Mouse (Mus musculus) midbrain, embryonic 11.5 days (tissue): ENCODE data around the gene Adam19. TPM values are rescaled to one million over a fixed set of nuclear protein-coding genes. Genes with fewer than 3 reads are reported as not detected.
A peak's percentile ranks its signal among the peaks of the same experiment; 100 is the strongest.

ENCODE experiments used
- ATAC-seq: fragments of 200-750 bp; cut with Nextera tagmentation; 2 replicates; pipeline ENCODE4 v1.8.0; 2017; ENCODE audit warnings: moderate TSS enrichment, moderate library complexity; ENCODE audit not compliant: low FRiP score
- DNase-seq: peaks from one replicate; pipeline ENCODE4 v3.0.0; 2015; ENCODE audit warnings: low spot score; ENCODE audit errors: missing footprints
- H3K27ac ChIP-seq: fragments of 300-500 bp; sonication (generic); 2 replicates; pipeline ENCODE4 v1.5.1; 2014; ENCODE audit warnings: low read depth, low read length
- H3K27me3 ChIP-seq: fragments of 300-500 bp; sonication (generic); 2 replicates; pipeline ENCODE4 v1.6.1; 2014; ENCODE audit warnings: mild to moderate bottlenecking, low read length, moderate library complexity, mixed read lengths; ENCODE audit not compliant: control insufficient read depth, insufficient read depth
- H3K36me3 ChIP-seq: fragments of 300-500 bp; sonication (generic); 2 replicates; pipeline ENCODE4 v1.6.1; 2014; ENCODE audit warnings: mild to moderate bottlenecking, low read length, moderate library complexity, mixed read lengths; ENCODE audit not compliant: control insufficient read depth, insufficient read depth
- H3K4me1 ChIP-seq: fragments of 300-500 bp; sonication (generic); 2 replicates; pipeline ENCODE4 v1.6.1; 2014; ENCODE audit warnings: low read length; ENCODE audit not compliant: control insufficient read depth, insufficient read depth
- H3K4me2 ChIP-seq: fragments of 300-500 bp; sonication (generic); 2 replicates; pipeline ENCODE4 v1.6.1; 2014; ENCODE audit warnings: mild to moderate bottlenecking, moderate library complexity
- H3K4me3 ChIP-seq: fragments of 300-500 bp; sonication (generic); 2 replicates; pipeline ENCODE4 v1.5.1; 2014; ENCODE audit warnings: low read depth, low read length
- H3K9ac ChIP-seq: fragments of 300-500 bp; sonication (generic); 2 replicates; pipeline ENCODE4 v1.6.1; 2014; ENCODE audit warnings: low read length
- H3K9me3 ChIP-seq: fragments of 300-500 bp; sonication (generic); 2 replicates; pipeline ENCODE4 v1.6.1; 2016; ENCODE audit warnings: low read length; ENCODE audit not compliant: control insufficient read depth
- WGBS: fragments of 180-500 bp; shearing (Covaris S2); extraction: QIAGEN DNeasy Blood & Tissue Kit; methylation state at CpG from one replicate; pipeline ENCODE4 v1.1.7; 2014; 5-methylcytosine and 5-hydroxymethylcytosine counted together
- polyA plus RNA-seq: library from polyadenylated mRNA; unstranded; fragments of >200 nt; fragmentation: Nextera tagmentation; extraction: Ambion mirVana; gene quantifications from 2 replicates; pipeline ENCODE4 v1.2.1, GENCODE M21; 2014

The Adam19 gene
- polyA plus RNA-seq: 6.1 and 6.6 TPM in 2 replicates

DNA sequence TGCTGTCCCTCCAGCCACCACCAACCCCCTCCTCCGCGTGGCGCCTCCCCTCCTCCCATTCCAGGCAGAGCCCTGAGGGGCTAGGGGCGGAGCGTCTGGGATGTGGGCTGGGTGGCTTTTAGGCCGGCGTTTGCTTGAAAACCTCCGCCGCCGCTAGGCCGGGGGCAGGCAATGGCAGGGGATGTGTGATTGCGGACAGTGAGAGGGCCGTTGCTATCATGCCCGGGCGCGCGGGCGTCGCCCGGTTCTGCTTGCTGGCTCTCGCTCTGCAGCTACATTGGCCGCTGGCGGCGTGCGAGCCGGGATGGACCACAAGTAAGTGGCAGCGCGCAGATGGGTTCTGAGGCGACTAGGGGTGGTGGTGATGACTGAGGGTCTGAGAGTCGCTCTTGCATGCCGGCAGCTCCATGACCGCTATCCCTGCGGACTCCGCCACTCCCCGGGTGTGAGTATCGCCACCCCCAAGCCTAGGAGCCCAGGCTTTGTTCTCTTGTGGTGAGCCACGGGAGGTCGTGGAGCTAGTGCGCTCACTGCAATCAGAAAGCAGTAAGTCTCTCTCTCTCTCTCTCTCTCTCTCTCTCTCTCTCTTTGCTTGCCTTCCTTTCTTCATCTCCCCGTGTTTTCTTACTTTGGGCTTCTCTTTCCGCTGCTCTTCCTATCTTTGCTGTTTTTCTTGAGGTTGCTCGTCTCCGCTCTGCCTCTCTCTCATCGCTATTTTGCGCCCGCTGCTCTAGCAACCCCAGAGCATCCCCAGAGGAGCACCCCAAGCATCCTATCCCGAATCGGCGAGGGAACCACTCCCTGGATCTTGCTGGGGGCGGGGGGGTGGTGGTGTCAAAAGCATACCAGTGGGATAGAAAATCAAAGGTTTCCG is at the start of gene Adam19:
Adam19 (plus strand) TSS at position 97 of the 874 bp plus-strand sequence.
- H3K4me2 ChIP-seq: peak within 1 kb of the TSS; percentile 67
- H3K4me3 ChIP-seq: peak within 1 kb of the TSS; percentile 47
- H3K9ac ChIP-seq: peak within 1 kb of the TSS; percentile 80
- H3K9me3 ChIP-seq: no peaks in the 10 kb centered on the region
- H3K4me1 ChIP-seq: peaks cover 4% of the 10 kb centered on the region; the same call in 1 of the 2 replicates
- peak within 1 kb of the TSS; percentile 73 for H3K27ac ChIP-seq
- no peaks in the 10 kb centered on the region for H3K36me3 ChIP-seq
- DNase-seq (peak; percentile 97), ATAC-seq (peak; percentile 91)
- H3K27me3 ChIP-seq: peaks cover 2% of the 10 kb centered on the region; the same call in 1 of the 2 replicates
- under 1% methylated on average over 51 of the region's 51 CpGs for WGBS

DNA sequence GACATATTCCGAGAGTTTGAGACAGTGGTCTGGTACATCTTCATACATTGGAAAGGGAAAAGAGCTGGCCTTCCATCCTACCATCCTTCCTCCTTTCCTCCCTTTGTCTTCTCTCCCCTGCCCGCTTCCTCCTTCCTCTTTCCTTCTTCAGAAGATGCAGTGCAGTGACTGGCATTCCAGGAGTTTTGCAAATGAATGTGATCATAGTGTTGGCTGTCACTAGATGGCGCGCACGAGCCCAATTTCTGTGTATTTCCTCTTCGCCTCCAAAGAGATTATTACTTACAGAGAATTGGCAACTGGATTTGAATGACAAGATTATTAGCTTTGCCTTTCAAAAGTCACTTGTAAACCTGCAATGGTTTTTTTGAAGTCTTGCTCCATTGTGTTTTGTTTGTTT is 39.7 kb upstream of the Adam19 start:
- Histone ChIP-seq H3K27ac (no peak overlapping the region), H3K4me3 (no peak overlapping the region), H3K4me2 (no peak overlapping the region), H3K4me1 (no peaks in the 10 kb centered on the region), H3K9ac (no peak overlapping the region), H3K36me3 (no peaks in the 10 kb centered on the region), H3K27me3 (no peaks in the 10 kb centered on the region), H3K9me3 (no peaks in the 10 kb centered on the region)
- ATAC-seq (no peak), DNase-seq (peak; percentile 96)
- 27% methylated on average over 6 of the region's 6 CpGs for WGBS

DNA sequence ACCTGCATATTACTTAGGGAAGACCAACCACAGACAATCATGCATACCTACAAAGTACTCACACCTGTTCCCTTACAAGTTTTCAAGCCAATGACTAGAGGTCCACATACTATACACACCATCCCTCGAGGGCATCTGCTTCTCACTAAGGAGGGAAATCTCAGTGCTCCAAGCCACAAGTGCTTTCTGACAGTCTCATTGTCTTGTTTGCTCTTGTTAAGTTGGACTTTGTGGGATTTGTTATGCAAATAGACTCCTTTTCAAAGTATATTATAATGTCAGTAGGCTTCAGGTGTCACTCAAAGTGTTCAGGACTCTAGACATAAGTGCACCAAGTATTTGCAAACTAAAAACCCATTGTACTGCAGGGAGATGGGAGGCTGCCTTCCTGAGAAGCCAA is 35.5 kb upstream of the Adam19 start:
- no peaks in the 10 kb centered on the region for H3K4me1 ChIP-seq
- H3K4me2 ChIP-seq: no peak overlapping the region
- no peaks in the 10 kb centered on the region for H3K27me3 ChIP-seq
- H3K27ac ChIP-seq: no peak overlapping the region
- H3K4me3 ChIP-seq: no peak overlapping the region
- no peak overlapping the region for H3K9ac ChIP-seq
- WGBS: 74% methylated on average over 1 of the region's 1 CpGs
- no peaks in the 10 kb centered on the region for H3K9me3 ChIP-seq
- DNase-seq: no peak
- no peak for ATAC-seq
- H3K36me3 ChIP-seq: no peaks in the 10 kb centered on the region

DNA sequence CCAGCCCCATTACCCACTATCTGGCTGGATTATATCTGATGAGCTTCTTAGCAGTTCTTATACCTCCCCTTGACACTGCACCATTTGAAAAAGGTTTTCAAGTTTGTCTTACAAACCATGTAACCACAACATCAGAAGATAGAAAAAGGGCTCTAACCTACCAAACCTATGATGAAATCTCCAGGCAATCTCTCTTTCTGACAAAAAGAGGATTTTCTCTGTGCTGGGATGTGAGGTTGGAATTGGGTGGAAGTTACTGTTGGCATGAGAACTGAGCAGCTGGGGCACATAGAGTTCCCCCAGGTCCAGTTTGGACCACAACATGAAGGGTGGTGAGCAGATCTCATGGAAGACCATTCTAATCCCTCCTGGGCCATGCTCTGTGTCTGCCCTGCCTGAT is 33.9 kb upstream of the Adam19 start:
- Histone ChIP-seq H3K4me3 (no peak overlapping the region), H3K4me1 (no peaks in the 10 kb centered on the region), H3K4me2 (no peak overlapping the region), H3K27me3 (no peaks in the 10 kb centered on the region), H3K9me3 (no peaks in the 10 kb centered on the region), H3K36me3 (no peaks in the 10 kb centered on the region), H3K9ac (no peak overlapping the region), H3K27ac (no peak overlapping the region)
- ATAC-seq (no peak), DNase-seq (no peak)

DNA sequence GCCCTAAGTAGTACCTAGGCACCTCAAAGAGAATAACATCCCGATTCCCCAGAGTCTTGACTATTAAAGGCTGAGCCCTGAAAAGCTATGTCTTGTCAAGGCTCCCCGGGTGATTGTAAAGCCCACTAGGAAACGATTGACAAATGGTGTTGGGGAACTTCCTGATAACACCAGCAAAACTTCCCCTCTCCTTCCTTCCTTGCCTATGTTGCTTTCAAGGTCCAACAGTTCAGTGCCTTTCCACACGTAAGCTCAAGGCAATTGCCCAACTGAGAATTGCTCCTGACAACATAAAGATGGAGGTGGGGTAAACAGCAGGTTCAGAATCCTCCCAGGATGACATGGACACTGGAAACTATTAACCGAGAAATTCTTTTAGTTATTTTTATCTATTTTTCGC is 32.8 kb upstream of the Adam19 start:
- Histone ChIP-seq H3K4me2 (no peak overlapping the region), H3K4me1 (no peaks in the 10 kb centered on the region), H3K9ac (no peak overlapping the region), H3K27me3 (no peaks in the 10 kb centered on the region), H3K27ac (no peak overlapping the region), H3K36me3 (no peaks in the 10 kb centered on the region), H3K9me3 (no peaks in the 10 kb centered on the region), H3K4me3 (no peak overlapping the region)
- 85% methylated on average over 6 of the region's 6 CpGs for WGBS
- ATAC-seq (no peak), DNase-seq (no peak)

DNA sequence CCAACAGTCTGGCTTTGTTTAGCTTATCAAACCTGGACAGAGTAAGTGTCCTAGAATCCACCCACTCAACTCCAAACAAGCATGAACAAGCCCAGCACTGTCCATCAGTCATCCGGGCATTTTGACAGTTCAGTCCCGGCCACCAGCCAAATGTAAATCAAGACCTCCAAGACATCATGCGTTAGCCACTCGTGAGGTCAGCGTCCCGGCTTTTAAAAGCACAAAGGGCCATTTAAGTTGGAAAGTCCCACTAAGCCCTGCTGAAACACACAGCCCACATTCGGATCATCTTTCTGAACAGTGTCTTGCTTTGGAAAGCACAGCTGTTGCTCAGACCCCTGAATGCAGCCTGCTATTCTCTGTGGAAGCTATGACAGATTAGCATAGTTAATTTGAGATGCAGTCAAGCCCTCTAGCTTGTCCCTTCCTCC is 29.8 kb upstream of the Adam19 start:
- 62% methylated on average over 7 of the region's 7 CpGs for WGBS
- DNase-seq: no peak

DNA sequence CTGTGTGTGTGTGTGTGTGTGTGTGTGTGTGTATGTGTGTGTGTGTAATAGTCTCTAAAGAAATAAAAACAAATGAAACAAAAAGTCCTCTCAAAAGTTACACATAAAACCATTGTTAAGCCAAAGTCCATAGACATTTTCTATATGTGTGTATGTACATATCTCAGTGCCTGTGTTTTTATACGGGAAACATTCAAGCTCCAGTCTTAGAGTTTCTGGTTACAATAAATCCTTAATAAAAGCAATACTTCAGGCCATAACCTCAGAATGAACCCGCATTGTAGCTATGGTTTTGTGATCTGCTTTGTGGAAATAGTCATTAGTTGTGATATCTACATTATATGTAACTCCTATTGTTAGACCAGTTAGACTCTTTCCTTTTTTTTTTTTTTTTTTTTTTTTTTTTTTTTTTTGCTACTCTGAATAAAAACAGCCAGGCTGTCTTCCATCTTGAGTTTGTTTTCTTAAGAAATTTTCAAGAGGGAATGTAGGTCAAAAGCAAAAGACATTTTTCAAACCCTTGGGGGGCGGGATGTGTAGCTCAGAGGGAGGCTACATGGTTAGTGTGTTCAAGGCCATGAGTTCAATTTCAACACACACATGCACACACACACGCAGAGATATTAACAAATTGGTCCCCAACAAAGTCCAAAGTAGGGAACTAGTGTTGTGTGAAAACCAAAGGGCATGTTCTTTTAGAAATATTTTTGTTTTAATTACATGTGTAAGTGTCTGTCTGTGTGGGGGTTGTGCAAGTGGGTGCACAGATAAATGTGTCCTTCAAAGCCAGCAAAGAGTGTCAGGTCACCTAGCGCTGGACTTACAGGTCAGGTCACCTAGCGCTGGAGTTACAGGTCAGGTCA is 27.6 kb upstream of the Adam19 start:
- H3K4me1 ChIP-seq: no peaks in the 10 kb centered on the region
- ATAC-seq: no peak
- peak; percentile 76 for DNase-seq
- H3K27me3 ChIP-seq: no peaks in the 10 kb centered on the region
- H3K4me3 ChIP-seq: no peak overlapping the region
- H3K9me3 ChIP-seq: no peaks in the 10 kb centered on the region
- no peaks in the 10 kb centered on the region for H3K36me3 ChIP-seq
- H3K4me2 ChIP-seq: no peak overlapping the region
- no peak overlapping the region for H3K27ac ChIP-seq
- 84% methylated on average over 6 of the region's 6 CpGs for WGBS
- H3K9ac ChIP-seq: no peak overlapping the region

More for the DNA sequence above, 29.8 kb upstream of the Adam19 start:
- Histone ChIP-seq H3K4me2 (no peak overlapping the region), H3K36me3 (no peaks in the 10 kb centered on the region), H3K9ac (no peak overlapping the region), H3K9me3 (no peaks in the 10 kb centered on the region), H3K4me1 (no peaks in the 10 kb centered on the region), H3K27ac (no peak overlapping the region), H3K27me3 (no peaks in the 10 kb centered on the region), H3K4me3 (no peak overlapping the region)
- ATAC-seq: 0 out of 2 replicates have a peak, but pooled peaks have one; percentile 30

DNA sequence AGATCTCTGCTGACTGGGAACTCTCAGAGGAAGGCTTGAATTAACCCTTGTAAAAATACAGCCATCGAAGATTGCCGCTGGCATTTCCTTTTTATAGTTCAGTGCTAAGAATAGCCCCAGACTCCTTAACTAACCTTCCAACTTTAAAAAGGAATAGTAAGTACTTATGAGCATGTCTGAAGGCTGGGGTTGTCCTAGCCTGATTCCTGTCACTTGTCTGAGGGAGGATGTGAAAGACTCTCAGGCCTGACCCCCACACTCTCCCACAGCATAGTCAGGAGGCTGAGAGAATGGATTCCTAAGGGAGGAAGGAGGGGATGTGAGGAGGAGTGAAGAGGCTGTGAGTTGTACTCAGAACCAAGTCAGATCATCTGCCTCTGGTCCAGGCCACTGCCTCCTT is 26.3 kb upstream of the Adam19 start:
- Histone ChIP-seq H3K9ac (no peak overlapping the region), H3K4me2 (no peak overlapping the region), H3K4me1 (no peaks in the 10 kb centered on the region), H3K36me3 (no peaks in the 10 kb centered on the region), H3K9me3 (no peaks in the 10 kb centered on the region), H3K27ac (no peak overlapping the region), H3K4me3 (no peak overlapping the region), H3K27me3 (no peaks in the 10 kb centered on the region)
- peak; percentile 47 for DNase-seq
- 83% methylated on average over 2 of the region's 2 CpGs for WGBS
- ATAC-seq: no peak

DNA sequence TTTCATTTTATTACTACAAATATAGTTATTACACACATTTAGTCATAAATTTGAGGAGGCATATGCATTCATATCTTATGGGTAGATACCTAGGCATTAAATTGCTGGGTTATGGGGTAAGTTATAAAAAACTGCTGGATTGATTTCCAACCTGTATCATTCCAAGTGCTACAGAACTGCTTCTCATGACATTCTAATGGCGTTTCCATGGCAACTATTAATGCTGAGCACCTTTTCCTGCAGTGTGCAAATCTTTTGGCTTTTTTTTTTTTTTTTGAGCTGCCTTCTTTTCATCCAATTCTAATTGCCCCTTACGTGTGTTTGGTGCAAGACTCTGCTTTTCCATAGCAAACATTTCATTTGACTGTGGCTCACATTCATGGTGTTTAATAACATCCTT is 25.8 kb upstream of the Adam19 start:
- no peak overlapping the region for H3K4me2 ChIP-seq
- 60% methylated on average over 2 of the region's 2 CpGs for WGBS
- no peak overlapping the region for H3K9ac ChIP-seq
- no peaks in the 10 kb centered on the region for H3K4me1 ChIP-seq
- H3K27ac ChIP-seq: no peak overlapping the region
- DNase-seq (peak; percentile 51), ATAC-seq (no peak)
- no peaks in the 10 kb centered on the region for H3K36me3 ChIP-seq
- H3K4me3 ChIP-seq: no peak overlapping the region
- H3K9me3 ChIP-seq: no peaks in the 10 kb centered on the region
- H3K27me3 ChIP-seq: no peaks in the 10 kb centered on the region
